Mouse (Mus musculus): ENCODE data around the gene Pltp. TPM values are rescaled to one million over a fixed set of nuclear protein-coding genes. Genes with fewer than 3 reads are reported as not detected.
"Not testable (repeated sequence)": the region's sequence is repeated elsewhere in the genome, so short reads cannot be mapped to it uniquely, and the experiment has no call there.

The Pltp gene
- polyA plus RNA-seq, 1 experiment from 2014 or later, result 47.5 TPM

- WGBS, result 82% methylated on average over 13 of the region's 13 CpGs
- no peaks in the 10 kb centered on the region for H3K9me3 ChIP-seq (ENCODE audit: low read length)
- no peaks in the 10 kb centered on the region for H3K27me3 ChIP-seq (ENCODE audit: insufficient read depth, low read length)
- H3K36me3 ChIP-seq (ENCODE audit: insufficient read depth, low read length), result peaks cover 36% of the 10 kb centered on the region
- peaks cover 14% of the 10 kb centered on the region for H3K4me1 ChIP-seq (ENCODE audit: insufficient read depth, low read length)
- H3K4me2 ChIP-seq (replicated peaks; ENCODE audit: low read depth, low read length), result no peak overlapping the region
- no peak for ATAC-seq (ENCODE audit: low FRiP score, low TSS enrichment)
- no peak overlapping the region for H3K9ac ChIP-seq (replicated peaks; ENCODE audit: low read length)
- no peak overlapping the region for H3K4me3 ChIP-seq (ENCODE audit: low read length)
- H3K27ac ChIP-seq (ENCODE audit: low read length), result no peak overlapping the region
These were observed 57.1 kb downstream of the Pltp start for GRCm38 (mm10) chr2:164800252-164801004.

DNA sequence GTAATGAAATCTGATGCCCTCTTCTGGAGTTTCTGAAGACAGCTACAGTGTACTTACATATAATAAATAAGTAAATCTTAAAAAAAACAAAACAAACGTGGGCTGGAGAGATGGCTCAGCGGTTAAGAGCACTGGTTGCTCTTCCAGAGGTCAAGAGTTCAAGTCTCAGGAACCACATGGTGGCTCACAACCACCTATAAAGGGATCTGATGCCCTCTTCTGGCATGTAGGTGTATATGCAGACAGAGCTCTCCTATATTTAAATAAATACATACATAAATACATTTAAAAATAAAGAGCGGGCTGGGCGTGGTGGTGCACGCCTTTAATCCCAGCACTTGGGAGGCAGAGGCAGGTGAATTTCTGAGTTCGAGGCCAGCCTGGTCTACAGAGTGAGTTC lies 59.0 kb downstream of the Pltp start:
- 79% methylated on average over 6 of the region's 6 CpGs for WGBS
- not testable (repeated sequence) for H3K4me3 ChIP-seq (ENCODE audit: low read length); H3K9ac ChIP-seq (replicated peaks; ENCODE audit: low read length); ATAC-seq (ENCODE audit: low FRiP score, low TSS enrichment); H3K4me1 ChIP-seq (ENCODE audit: insufficient read depth, low read length); H3K27me3 ChIP-seq (ENCODE audit: insufficient read depth, low read length); H3K4me2 ChIP-seq (replicated peaks; ENCODE audit: low read depth, low read length); H3K27ac ChIP-seq (ENCODE audit: low read length); H3K9me3 ChIP-seq (ENCODE audit: low read length)
- H3K36me3 ChIP-seq (ENCODE audit: insufficient read depth, low read length), result peaks cover 46% of the 10 kb centered on the region

- Histone ChIP-seq H3K36me3 (ENCODE audit: insufficient read depth, low read length) (peaks cover 61% of the 10 kb centered on the region), H3K4me1 (ENCODE audit: insufficient read depth, low read length) (no peaks in the 10 kb centered on the region), H3K9me3 (ENCODE audit: low read length) (no peaks in the 10 kb centered on the region), H3K27me3 (ENCODE audit: insufficient read depth, low read length) (no peaks in the 10 kb centered on the region), H3K9ac (replicated peaks; ENCODE audit: low read length) (no peak overlapping the region), H3K27ac (ENCODE audit: low read length) (no peak overlapping the region), H3K4me2 (replicated peaks; ENCODE audit: low read depth, low read length) (no peak overlapping the region), H3K4me3 (ENCODE audit: low read length) (no peak overlapping the region)
- no peak for ATAC-seq (ENCODE audit: low FRiP score, low TSS enrichment)
- WGBS, result 82% methylated on average over 4 of the region's 4 CpGs
These were observed 61.6 kb downstream of the Pltp start for GRCm38 (mm10) chr2:164795868-164796267.

GRCm38 (mm10) chr2:164794293-164794692 lies 63.2 kb downstream of the Pltp start:
- H3K9me3 ChIP-seq (ENCODE audit: low read length), result no peaks in the 10 kb centered on the region
- no peaks in the 10 kb centered on the region for H3K27me3 ChIP-seq (ENCODE audit: insufficient read depth, low read length)
- WGBS, result 33% methylated on average over 5 of the region's 5 CpGs

GRCm38 (mm10) chr2:164793772-164794171 lies 63.7 kb downstream of the Pltp start:
- no peak overlapping the region for H3K4me3 ChIP-seq (ENCODE audit: low read length)
- no peaks in the 10 kb centered on the region for H3K4me1 ChIP-seq (ENCODE audit: insufficient read depth, low read length)
- no peaks in the 10 kb centered on the region for H3K27me3 ChIP-seq (ENCODE audit: insufficient read depth, low read length)
- 94% methylated on average over 2 of the region's 2 CpGs for WGBS
- ATAC-seq (ENCODE audit: low FRiP score, low TSS enrichment), result no peak
- H3K9ac ChIP-seq (replicated peaks; ENCODE audit: low read length), result no peak overlapping the region
- no peak overlapping the region for H3K27ac ChIP-seq (ENCODE audit: low read length)
- H3K9me3 ChIP-seq (ENCODE audit: low read length), result no peaks in the 10 kb centered on the region
- H3K36me3 ChIP-seq (ENCODE audit: insufficient read depth, low read length), result peaks cover 52% of the 10 kb centered on the region
- H3K4me2 ChIP-seq (replicated peaks; ENCODE audit: low read depth, low read length), result no peak overlapping the region

More at GRCm38 (mm10) chr2:164794293-164794692, 63.2 kb downstream of the Pltp start:
- Histone ChIP-seq H3K4me3 (ENCODE audit: low read length) (no peak overlapping the region), H3K4me2 (replicated peaks; ENCODE audit: low read depth, low read length) (no peak overlapping the region), H3K4me1 (ENCODE audit: insufficient read depth, low read length) (no peaks in the 10 kb centered on the region), H3K27ac (ENCODE audit: low read length) (no peak overlapping the region), H3K36me3 (ENCODE audit: insufficient read depth, low read length) (peaks cover 54% of the 10 kb centered on the region), H3K9ac (replicated peaks; ENCODE audit: low read length) (no peak overlapping the region)
- ATAC-seq (ENCODE audit: low FRiP score, low TSS enrichment), result peak; percentile 50

DNA sequence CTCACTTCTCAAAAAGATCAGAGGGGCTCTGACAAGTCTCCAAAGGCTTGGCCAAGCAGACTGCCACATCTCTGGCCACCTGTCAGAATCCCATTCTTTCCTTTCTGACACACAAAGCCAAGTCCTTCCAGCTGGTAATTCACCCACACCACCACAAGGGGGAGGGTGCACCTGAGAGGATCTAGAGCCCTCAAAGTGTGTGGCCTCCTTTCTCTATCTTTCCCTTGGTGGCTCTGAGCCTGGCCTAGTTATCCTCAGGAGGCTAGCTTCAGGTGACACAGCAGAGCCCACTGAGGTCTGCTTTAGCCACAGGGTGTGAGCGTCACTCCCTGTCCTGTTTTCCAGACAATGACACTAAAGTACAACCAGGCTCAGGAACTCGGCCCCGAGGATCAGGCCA lies 64.3 kb downstream of the Pltp start:
- H3K9ac ChIP-seq (replicated peaks; ENCODE audit: low read length), result no peak overlapping the region
- no peak overlapping the region for H3K4me2 ChIP-seq (replicated peaks; ENCODE audit: low read depth, low read length)
- ATAC-seq (ENCODE audit: low FRiP score, low TSS enrichment), result peak; percentile 52; the same call in 1 of the 2 replicates
- no peak overlapping the region for H3K27ac ChIP-seq (ENCODE audit: low read length)
- H3K9me3 ChIP-seq (ENCODE audit: low read length), result no peaks in the 10 kb centered on the region
- no peaks in the 10 kb centered on the region for H3K27me3 ChIP-seq (ENCODE audit: insufficient read depth, low read length)
- WGBS, result 86% methylated on average over 3 of the region's 3 CpGs
- H3K4me3 ChIP-seq (ENCODE audit: low read length), result no peak overlapping the region
- peaks cover 48% of the 10 kb centered on the region for H3K36me3 ChIP-seq (ENCODE audit: insufficient read depth, low read length)
- H3K4me1 ChIP-seq (ENCODE audit: insufficient read depth, low read length), result no peaks in the 10 kb centered on the region

DNA sequence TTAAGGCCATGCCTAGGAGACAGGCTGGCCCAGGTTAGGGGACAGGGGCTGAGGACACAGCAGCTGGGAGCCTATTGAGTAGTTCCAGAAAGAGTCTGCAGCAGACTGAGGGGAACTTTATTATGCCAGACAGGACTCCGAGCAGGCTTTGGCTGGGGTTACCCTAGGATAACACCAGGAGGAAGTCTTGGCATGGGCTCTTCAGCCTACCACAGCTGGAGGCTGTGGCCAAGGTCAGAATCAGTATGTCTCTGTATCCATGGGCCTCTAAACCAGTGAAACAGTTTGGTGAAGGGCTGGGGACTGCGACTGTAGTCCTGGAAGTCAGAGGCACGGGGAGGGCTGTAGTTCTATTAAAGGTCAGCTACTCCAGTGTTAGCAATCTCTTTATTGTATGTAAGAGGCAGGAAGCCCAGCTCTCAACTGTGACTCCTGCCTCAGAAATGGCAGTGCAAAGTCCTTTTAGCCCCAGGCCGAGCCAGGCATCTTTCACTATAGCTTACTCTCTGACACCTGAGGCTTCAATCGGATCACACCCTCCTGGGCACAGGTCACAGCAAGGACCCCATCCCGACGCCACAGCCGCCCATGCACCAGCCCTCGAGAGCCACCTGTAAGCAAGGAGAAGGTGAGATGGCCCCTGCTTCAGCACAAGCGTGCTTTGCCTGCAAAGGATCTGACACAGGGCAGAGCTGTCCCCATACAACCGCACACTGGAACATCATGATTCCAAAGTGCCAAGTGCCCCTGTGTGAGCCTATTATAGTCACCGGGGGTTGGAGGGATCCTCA lies 64.9 kb downstream of the Pltp start:
- Histone ChIP-seq H3K4me3 (ENCODE audit: low read length) (no peak overlapping the region), H3K27me3 (ENCODE audit: insufficient read depth, low read length) (no peaks in the 10 kb centered on the region), H3K36me3 (ENCODE audit: insufficient read depth, low read length) (peaks cover 43% of the 10 kb centered on the region), H3K9me3 (ENCODE audit: low read length) (no peaks in the 10 kb centered on the region), H3K9ac (replicated peaks; ENCODE audit: low read length) (no peak overlapping the region), H3K4me1 (ENCODE audit: insufficient read depth, low read length) (peaks cover 3% of the 10 kb centered on the region), H3K4me2 (replicated peaks; ENCODE audit: low read depth, low read length) (no peak overlapping the region), H3K27ac (ENCODE audit: low read length) (no peak overlapping the region)
- WGBS, result 89% methylated on average over 12 of the region's 12 CpGs
- no peak for ATAC-seq (ENCODE audit: low FRiP score, low TSS enrichment)

DNA sequence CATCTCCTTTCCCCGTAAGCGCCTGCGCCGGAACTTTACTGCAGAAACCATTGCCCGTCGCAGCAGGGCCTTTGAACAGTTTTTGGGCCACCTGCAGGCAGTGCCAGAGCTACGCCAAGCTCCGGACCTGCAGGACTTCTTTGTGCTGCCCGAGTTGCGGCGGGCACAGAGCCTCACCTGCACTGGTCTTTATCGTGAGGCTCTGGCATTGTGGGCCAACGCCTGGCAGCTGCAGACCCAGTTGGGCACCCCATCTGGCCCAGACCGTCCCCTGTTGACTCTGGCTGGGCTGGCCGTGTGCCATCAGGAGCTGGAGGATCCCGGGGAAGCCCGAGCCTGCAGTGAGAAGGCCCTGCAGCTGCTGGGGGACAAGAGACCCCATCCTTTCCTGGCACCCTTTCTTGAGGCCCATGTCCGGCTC lies 65.7 kb downstream of the Pltp start:
- Histone ChIP-seq H3K9ac (replicated peaks; ENCODE audit: low read length) (no peak overlapping the region), H3K4me2 (replicated peaks; ENCODE audit: low read depth, low read length) (no peak overlapping the region), H3K4me1 (ENCODE audit: insufficient read depth, low read length) (peaks cover 10% of the 10 kb centered on the region), H3K27ac (ENCODE audit: low read length) (no peak overlapping the region), H3K27me3 (ENCODE audit: insufficient read depth, low read length) (no peaks in the 10 kb centered on the region), H3K9me3 (ENCODE audit: low read length) (no peaks in the 10 kb centered on the region), H3K4me3 (ENCODE audit: low read length) (no peak overlapping the region), H3K36me3 (ENCODE audit: insufficient read depth, low read length) (peaks cover 38% of the 10 kb centered on the region)
- WGBS, result 90% methylated on average over 18 of the region's 18 CpGs
- no peak for ATAC-seq (ENCODE audit: low FRiP score, low TSS enrichment)

DNA sequence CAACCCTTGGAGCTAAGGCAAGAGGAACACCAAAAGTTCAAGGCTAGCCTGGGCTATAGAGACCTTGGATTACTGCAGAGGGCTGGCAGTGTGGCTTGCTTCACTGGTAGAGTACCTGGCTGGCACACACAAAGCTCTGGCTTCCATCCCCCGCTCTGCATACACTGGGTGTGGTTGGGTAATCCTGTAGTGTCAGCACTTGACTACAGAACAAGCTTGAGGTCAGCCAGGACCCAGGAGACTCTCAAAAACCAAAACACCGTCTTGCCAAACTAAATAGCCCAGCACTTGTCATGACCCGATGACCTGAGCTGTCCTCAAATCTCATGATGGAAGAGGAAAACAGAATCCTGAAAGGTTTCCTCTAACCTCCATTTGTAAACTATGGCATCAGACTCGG lies 67.1 kb downstream of the Pltp start:
- 79% methylated on average over 4 of the region's 4 CpGs for WGBS
- Histone ChIP-seq H3K4me2 (replicated peaks; ENCODE audit: low read depth, low read length) (no peak overlapping the region), H3K27ac (ENCODE audit: low read length) (no peak overlapping the region), H3K4me1 (ENCODE audit: insufficient read depth, low read length) (peaks cover 15% of the 10 kb centered on the region), H3K9ac (replicated peaks; ENCODE audit: low read length) (no peak overlapping the region), H3K4me3 (ENCODE audit: low read length) (no peak overlapping the region), H3K27me3 (ENCODE audit: insufficient read depth, low read length) (no peaks in the 10 kb centered on the region), H3K9me3 (ENCODE audit: low read length) (no peaks in the 10 kb centered on the region), H3K36me3 (ENCODE audit: insufficient read depth, low read length) (peaks cover 36% of the 10 kb centered on the region)
- ATAC-seq (ENCODE audit: low FRiP score, low TSS enrichment), result no peak

Measured in kidney, embryonic 16.5 days (tissue).